Mouse (Mus musculus) embryo, embryonic 10 days (tissue): ENCODE measurements at regions not wholly inside any gene's neighbourhood (a gene's known extent, or its start where the extent isn't known, plus 50 kb on each side); places are given as distances from the start of the nearest gene placed in this dataset.

Experiments
- DNase-seq: peaks from one replicate; pipeline ENCODE4 v3.0.0-alpha.2; 2015; ENCODE audit warnings: low spot score

DNA sequence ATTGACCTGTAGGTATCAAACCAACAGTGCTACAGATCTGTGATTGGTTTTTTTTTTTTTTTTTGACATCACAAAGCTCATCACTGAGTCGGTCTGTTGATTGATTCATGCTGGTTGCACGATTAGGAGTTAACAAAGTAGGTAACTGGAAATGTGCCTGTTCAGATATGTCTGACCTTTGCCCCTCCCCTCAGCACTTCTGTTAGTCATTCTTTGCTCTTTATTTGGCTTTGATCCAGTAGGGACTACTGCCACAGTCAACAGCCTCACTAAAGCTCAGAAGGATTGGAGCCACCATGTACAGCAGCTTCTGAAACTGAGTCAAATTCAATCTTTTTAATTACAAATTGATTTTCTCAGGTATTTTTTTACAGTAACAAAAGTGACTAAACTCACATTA is 870.7 kb upstream of the Lrfn5 start:
- no peak for DNase-seq

DNA sequence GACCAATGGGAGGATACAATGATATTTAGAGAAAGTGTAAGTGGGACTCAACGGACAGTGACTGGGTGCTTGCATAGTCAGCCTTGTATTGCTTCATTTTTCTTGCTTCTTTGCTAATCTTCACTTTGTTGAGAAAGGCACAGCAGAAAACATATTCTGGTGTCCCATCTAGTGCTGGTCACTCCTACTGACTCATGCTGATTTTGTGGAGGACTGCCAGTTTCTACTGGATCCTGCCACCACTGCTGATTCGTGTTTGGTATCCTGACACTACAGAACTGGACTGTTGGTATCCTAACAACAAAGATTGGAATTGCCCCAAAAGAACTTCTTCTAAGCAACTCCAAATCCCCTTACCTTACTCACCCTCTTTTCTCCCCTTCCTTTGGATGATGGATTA is 847.2 kb upstream of the Lrfn5 start:
- no peak for DNase-seq

GRCm38 (mm10) chr12:60684036-60684435 is 838.9 kb upstream of the Lrfn5 start:
- peak; percentile 5 for DNase-seq

DNA sequence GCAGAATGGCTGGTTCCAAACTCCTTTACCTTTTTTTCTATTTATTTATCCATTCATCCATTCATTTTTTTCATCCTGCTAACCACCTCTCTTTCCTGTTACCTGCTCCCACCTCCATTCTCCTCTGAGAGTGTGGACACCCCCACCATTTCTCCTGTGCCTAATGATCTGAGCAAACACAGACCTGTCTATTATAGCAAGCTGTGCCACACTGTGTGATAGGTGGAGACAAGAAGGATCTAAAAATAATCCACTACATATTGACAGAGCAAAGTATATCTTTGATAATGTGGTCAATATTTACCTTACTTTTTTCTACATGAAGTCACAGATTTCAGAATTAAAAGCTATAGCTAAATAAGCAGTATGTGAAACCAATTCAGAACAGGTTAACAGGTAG is 805.6 kb upstream of the Lrfn5 start:
- no peak for DNase-seq
